Mouse (Mus musculus) neural tube, embryonic 13.5 days (tissue): ENCODE results near the gene Ang5. TPM values are rescaled to one million over a fixed set of nuclear protein-coding genes. Genes with fewer than 3 reads are reported as not detected.
"Not testable (repeated sequence)": the region's sequence is repeated elsewhere in the genome, so short reads cannot be mapped to it uniquely, and the experiment has no call there.

Experiments
- ATAC-seq: fragments of 200-750 bp; cut with Nextera tagmentation; 2 replicates; pipeline ENCODE4 v1.8.0; 2017; ENCODE audit warnings: low read depth, mild to moderate bottlenecking, moderate TSS enrichment, moderate library complexity
- H3K27ac ChIP-seq: fragments of 300-500 bp; sonication (generic); replicated peaks from 2 replicates; pipeline ENCODE4 v1.5.1; 2015; ENCODE audit warnings: moderate library complexity, mild to moderate bottlenecking, inconsistent platforms
- H3K27me3 ChIP-seq: fragments of 300-500 bp; sonication (generic); 2 replicates; pipeline ENCODE4 v1.6.1; 2015; ENCODE audit warnings: mild to moderate bottlenecking, inconsistent platforms
- H3K36me3 ChIP-seq: fragments of 300-500 bp; sonication (generic); 2 replicates; pipeline ENCODE4 v1.6.1; 2015; ENCODE audit warnings: mild to moderate bottlenecking, inconsistent platforms
- H3K4me1 ChIP-seq: fragments of 300-500 bp; sonication (generic); replicated peaks from 2 replicates; pipeline ENCODE4 v1.6.1; 2015; ENCODE audit warnings: inconsistent platforms
- H3K4me2 ChIP-seq: fragments of 300-500 bp; sonication (generic); 2 replicates; pipeline ENCODE4 v1.6.1; 2015; ENCODE audit warnings: inconsistent platforms, mild to moderate bottlenecking, moderate library complexity
- H3K4me3 ChIP-seq: fragments of 300-500 bp; sonication (generic); 2 replicates; pipeline ENCODE4 v1.5.1; 2015; ENCODE audit warnings: mild to moderate bottlenecking, inconsistent platforms
- H3K9ac ChIP-seq: fragments of 300-500 bp; sonication (generic); 2 replicates; pipeline ENCODE4 v1.6.1; 2015; ENCODE audit warnings: moderate library complexity, mild to moderate bottlenecking, inconsistent platforms
- H3K9me3 ChIP-seq: fragments of 300-500 bp; sonication (generic); 2 replicates; pipeline ENCODE4 v1.6.1; 2016; ENCODE audit warnings: inconsistent platforms
- WGBS: fragments of 180-500 bp; shearing (Covaris S2); methylation state at CpG from one replicate; pipeline ENCODE4 v1.1.7; 2015; 5-methylcytosine and 5-hydroxymethylcytosine counted together
- polyA plus RNA-seq: library from polyadenylated mRNA; unstranded; fragments of >200 nt; fragmentation: Nextera tagmentation; extraction: Ambion mirVana; gene quantifications from 2 replicates; pipeline ENCODE4 v1.2.1, GENCODE M21; 2015

The Ang5 gene
- polyA plus RNA-seq, 1 experiment from 2014 or later, result not detected

GRCm38 (mm10) chr14:43998455-43999000 is 41.7 kb downstream of the Ang5 start:
- not testable (repeated sequence) for H3K9me3 ChIP-seq, H3K4me3 ChIP-seq, H3K9ac ChIP-seq, H3K27me3 ChIP-seq, ATAC-seq, H3K4me2 ChIP-seq, H3K27ac ChIP-seq, H3K36me3 ChIP-seq, H3K4me1 ChIP-seq
- 83% methylated on average over 2 of the region's 2 CpGs for WGBS

- H3K27me3 ChIP-seq, result no peaks in the 10 kb centered on the region
- 90% methylated on average over 3 of the region's 3 CpGs for WGBS
- H3K9me3 ChIP-seq, result no peaks in the 10 kb centered on the region
- H3K4me1 ChIP-seq, result no peaks in the 10 kb centered on the region
- no peak overlapping the region for H3K4me2 ChIP-seq
- no peak overlapping the region for H3K27ac ChIP-seq
- H3K9ac ChIP-seq, result no peak overlapping the region
- H3K4me3 ChIP-seq, result no peak overlapping the region
- H3K36me3 ChIP-seq, result no peaks in the 10 kb centered on the region
- ATAC-seq, result no peak
Measured at GRCm38 (mm10) chr14:44001600-44001999, 44.7 kb downstream of the Ang5 start.

GRCm38 (mm10) chr14:44002169-44002568 is 45.3 kb downstream of the Ang5 start, which contains the start of gene Ang6:
Ang6 (minus strand) TSS chr14:44002269.
- WGBS, result 92% methylated on average over 1 of the region's 1 CpGs
- H3K36me3 ChIP-seq, result no peaks in the 10 kb centered on the region
- no peaks in the 10 kb centered on the region for H3K4me1 ChIP-seq
- H3K9ac ChIP-seq, result no peak within 1 kb of the TSS
- H3K4me2 ChIP-seq, result no peak within 1 kb of the TSS
- H3K27me3 ChIP-seq, result no peaks in the 10 kb centered on the region
- ATAC-seq, result no peak
- H3K9me3 ChIP-seq, result no peaks in the 10 kb centered on the region
- H3K27ac ChIP-seq, result no peak within 1 kb of the TSS
- H3K4me3 ChIP-seq, result no peak within 1 kb of the TSS

- not testable (repeated sequence) for H3K4me3 ChIP-seq, H3K9ac ChIP-seq, H3K4me2 ChIP-seq, H3K9me3 ChIP-seq, H3K27me3 ChIP-seq, H3K36me3 ChIP-seq, H3K4me1 ChIP-seq, H3K27ac ChIP-seq, ATAC-seq
- WGBS, result no CpG with 5 or more reads among the region's 1 CpGs
Measured at GRCm38 (mm10) chr14:44008021-44008420, 51.2 kb downstream of the Ang5 start.

GRCm38 (mm10) chr14:44009686-44010085 is 52.8 kb downstream of the Ang5 start:
- ATAC-seq, H3K9ac ChIP-seq, H3K4me2 ChIP-seq, H3K27me3 ChIP-seq, H3K4me3 ChIP-seq, H3K4me1 ChIP-seq, H3K27ac ChIP-seq, H3K36me3 ChIP-seq, H3K9me3 ChIP-seq: not testable (repeated sequence)
- WGBS, result 76% methylated on average over 2 of the region's 2 CpGs

Other genes starting within 250 kb of the Ang5 start
- gene Gm16506, start 229.6 kb upstream of the Ang5 start, polyA plus RNA-seq, result not detected in 2 replicates
- not detected in 2 replicates for gene Gm6526, start 209.2 kb upstream of the Ang5 start, polyA plus RNA-seq
- gene Gm8180, start 172.3 kb upstream of the Ang5 start, polyA plus RNA-seq, result not detected in 2 replicates
- gene Ear1, start 81.6 kb upstream of the Ang5 start, polyA plus RNA-seq, result 0.38 TPM in 1 of 2 replicates, not detected in the other
- not detected in 2 replicates for gene Ear10, start 33.5 kb upstream of the Ang5 start, polyA plus RNA-seq
- gene Gm8113, start 31.7 kb upstream of the Ang5 start, polyA plus RNA-seq, result 5.7 and 6.5 TPM in 2 replicates
- gene Ang6, start 45.2 kb downstream of the Ang5 start, polyA plus RNA-seq, result not detected in 2 replicates
- 0.44 TPM in 1 of 2 replicates, not detected in the other for gene Ear2, start 145.6 kb downstream of the Ang5 start, polyA plus RNA-seq
- gene Gm3327, start 166.8 kb downstream of the Ang5 start, polyA plus RNA-seq, result not detected in 2 replicates
- gene Gm8212, start 240.6 kb downstream of the Ang5 start, polyA plus RNA-seq, result not detected in 2 replicates